Mouse (Mus musculus) kidney, postnatal 36 days (tissue): ENCODE data around the gene Acbd6.

Experiments used
- DNase-seq, 2 experiments: peaks; one replicate each; pipeline ENCODE4 v3.0.0; 2021 to 2022; ENCODE audit warnings: mixed read lengths in 2 of 2

The Acbd6 gene

GRCm38 (mm10) chr1:155724301-155724700, 166.4 kb downstream of the Acbd6 start:
- DNase-seq = no peak

GRCm38 (mm10) chr1:155725876-155726275, 168.0 kb downstream of the Acbd6 start:
- no peak for DNase-seq

- no peak for DNase-seq
Observed at GRCm38 (mm10) chr1:155727830-155728229, 169.9 kb downstream of the Acbd6 start.

GRCm38 (mm10) chr1:155729113-155729795, 171.3 kb downstream of the Acbd6 start:
- no peak for DNase-seq

GRCm38 (mm10) chr1:155731156-155731555, 173.2 kb downstream of the Acbd6 start:
- DNase-seq = peak in 1 of 2 experiments; percentile 21

- no peak for DNase-seq
Observed at GRCm38 (mm10) chr1:155736096-155736825, 178.3 kb downstream of the Acbd6 start.

GRCm38 (mm10) chr1:155737017-155737808, 179.3 kb downstream of the Acbd6 start:
- DNase-seq = peak in 1 of 2 experiments; percentile 27

GRCm38 (mm10) chr1:155737809-155738383, 180.0 kb downstream of the Acbd6 start:
- DNase-seq = peak in 1 of 2 experiments; percentile 16
